Mouse (Mus musculus) retina, postnatal 1 day (tissue): ENCODE measurements around the gene Grap2.
A peak's percentile ranks its signal among the peaks of the same experiment; 100 is the strongest.

Source experiments
- DNase-seq: peaks from one replicate; pipeline ENCODE4 v3.0.0-alpha.2; 2012

Grap2 gene

DNA sequence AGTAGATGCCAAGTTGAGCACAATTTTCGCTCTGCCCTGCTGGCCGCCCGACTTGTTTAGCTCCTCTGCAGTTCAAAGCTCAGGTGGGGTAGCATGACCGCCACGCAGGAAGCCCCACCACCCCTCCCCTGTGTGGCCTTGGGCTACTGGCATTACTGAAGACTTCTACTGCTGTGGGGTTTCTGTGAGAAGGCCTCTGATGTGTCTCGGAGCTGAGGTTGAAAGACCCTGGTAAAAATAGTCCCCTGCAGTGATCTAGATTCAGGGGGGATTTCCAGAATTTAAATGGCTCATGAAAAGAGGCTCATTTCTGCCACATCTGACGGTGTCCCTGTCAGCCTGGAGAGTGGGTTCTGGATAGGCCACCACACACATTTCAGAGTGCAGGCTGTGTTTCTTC is 30.1 kb downstream of the Grap2 start:
- no peak for DNase-seq

DNA sequence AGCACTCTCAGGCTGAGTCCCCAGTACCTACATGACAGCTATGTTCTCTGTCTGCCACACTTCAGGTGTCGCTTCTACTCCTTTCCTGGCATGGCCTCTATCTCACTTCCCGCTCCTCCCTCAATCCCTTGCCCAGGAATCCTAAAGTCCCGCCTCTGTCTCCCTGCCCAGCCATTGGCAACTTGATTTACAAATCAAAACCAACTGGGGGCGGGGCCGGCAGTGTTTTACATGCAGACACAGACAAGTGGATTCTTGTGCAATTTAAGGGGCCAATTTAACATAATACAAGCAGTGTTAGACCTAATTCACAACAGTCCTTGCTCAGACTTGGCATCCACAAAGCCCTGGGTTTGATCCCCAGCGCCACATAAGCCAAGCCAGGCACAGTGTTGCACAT is 31.6 kb downstream of the Grap2 start:
- DNase-seq = no peak

DNA sequence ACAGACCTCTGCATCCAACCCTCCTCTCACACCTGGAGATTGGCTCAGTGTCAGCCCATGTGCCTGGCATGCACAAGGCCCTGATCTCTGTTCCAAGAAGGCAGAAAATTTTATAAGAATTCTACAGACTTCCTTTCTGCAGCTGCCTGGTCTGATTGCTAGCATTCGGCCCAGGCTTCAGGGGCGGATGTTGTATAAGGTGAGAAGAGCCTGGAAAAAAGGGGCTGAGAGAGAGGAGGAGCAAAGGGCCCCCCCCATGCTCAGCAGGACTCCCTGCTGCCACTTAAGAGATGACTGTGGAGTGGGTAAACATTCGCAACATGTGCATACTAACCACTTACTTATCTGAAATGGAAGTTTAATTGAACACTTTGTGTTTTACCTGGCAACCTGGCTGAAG is 35.6 kb downstream of the Grap2 start:
- DNase-seq = no peak

DNA sequence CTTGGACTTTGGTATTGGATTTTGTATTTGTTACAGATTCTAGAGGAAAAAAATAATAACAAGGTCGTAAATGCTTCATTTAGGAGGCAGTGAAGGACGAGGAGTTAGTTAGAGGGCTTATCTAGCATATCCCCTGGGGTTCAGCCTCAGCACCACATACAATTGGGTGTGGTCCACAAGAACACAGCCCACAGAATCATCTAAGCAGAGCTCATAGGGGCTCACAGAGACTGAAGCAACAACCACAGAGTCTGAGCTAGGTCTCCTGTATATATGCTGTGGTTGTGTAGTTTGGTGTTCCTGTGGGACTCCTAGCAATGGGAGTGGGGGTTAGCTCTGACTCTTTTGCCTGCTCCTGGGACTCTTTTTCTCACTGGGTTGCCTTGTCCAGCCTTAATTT is 37.9 kb downstream of the Grap2 start:
- no peak for DNase-seq

DNA sequence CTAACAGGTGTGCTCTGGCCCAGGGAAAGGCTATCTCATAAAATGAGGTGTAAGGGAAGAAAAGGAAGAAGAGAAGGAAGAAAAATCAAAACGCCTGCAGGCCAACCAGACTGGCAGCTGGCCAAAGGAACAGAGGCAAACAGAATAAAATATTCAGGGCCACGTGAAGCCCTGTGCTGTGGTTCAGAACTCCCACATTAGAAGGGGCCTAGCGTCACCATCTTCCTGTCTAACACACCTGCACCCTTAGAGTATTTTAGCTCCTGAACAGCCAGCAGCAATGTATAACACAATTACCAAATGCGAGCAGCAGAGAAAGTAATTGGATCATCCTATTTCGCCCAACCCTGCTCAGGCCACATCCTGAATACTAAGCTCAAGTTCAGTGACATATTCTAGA is 39.1 kb downstream of the Grap2 start:
- DNase-seq = no peak

DNA sequence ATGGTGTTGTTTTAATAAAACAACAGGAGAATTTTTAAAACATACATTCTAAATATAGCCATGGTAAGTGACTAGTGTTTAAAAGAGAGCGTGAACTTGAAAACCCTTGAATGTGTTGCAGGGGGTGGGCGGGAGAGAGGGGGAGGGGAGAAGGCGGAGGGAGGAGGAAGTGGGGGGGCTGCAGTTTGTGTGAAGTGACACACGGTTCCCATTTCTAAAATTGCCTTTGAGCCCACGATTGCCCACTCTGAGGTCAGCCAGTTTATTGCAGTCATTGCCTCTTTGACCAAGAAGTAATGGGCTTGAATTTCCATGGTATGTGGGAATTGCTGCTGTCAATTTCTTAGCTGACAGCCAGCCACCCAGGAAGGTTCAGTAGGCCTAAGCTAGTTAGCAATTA is 41.5 kb downstream of the Grap2 start:
- DNase-seq = no peak

DNA sequence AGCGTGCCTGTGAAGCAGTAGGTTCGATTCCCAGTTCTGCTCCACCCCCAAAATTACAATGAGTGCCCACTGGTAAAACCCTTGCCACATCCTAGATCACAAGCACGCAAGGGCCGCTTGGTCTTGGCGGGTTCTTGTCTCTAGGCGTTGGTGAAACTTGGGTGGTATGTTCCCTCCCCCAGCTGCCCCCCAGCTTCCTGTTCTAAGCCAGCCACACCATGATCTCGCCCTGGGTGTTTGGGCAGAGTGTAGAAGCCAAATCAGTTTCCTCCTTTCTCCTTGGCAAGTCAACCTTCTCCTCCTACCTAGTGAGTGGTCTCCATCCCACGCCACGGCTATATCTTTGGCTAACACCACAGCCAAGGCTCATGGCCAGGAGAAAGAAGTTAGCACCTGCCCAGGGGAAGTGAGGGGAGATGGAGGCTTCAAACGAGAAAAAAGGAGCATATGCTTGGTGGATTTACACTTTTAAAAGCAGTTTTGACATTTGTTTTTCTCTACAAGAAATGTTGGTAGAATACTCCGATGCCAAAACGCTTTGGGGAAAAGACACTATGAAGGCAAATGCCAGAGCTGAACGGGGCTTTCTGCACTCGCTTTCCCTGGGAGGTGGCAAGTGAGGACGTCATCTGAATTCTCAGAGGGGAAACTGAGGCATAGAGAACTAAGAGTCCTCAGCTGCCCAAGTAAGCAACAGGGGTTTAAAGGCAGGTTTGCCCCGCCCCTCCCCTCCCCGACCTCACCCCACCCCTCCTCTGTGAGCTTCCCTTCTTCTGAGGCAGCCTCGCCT is 42.3 kb downstream of the Grap2 start:
- DNase-seq = no peak

DNA sequence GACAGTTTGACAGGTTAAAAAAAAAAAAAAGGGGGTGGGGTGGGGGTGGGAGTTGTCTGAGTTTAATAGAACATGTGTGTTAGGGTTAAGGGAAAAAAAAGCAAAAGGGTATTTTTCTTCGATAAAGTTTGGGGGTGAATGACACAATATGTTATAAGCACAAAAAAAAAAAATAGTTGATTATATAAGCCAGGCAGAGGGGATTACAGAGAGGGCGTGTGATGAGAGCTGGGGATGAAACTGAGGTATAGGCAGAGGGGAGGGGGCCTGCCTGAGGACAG is 42.8 kb downstream of the Grap2 start:
- DNase-seq = no peak

DNA sequence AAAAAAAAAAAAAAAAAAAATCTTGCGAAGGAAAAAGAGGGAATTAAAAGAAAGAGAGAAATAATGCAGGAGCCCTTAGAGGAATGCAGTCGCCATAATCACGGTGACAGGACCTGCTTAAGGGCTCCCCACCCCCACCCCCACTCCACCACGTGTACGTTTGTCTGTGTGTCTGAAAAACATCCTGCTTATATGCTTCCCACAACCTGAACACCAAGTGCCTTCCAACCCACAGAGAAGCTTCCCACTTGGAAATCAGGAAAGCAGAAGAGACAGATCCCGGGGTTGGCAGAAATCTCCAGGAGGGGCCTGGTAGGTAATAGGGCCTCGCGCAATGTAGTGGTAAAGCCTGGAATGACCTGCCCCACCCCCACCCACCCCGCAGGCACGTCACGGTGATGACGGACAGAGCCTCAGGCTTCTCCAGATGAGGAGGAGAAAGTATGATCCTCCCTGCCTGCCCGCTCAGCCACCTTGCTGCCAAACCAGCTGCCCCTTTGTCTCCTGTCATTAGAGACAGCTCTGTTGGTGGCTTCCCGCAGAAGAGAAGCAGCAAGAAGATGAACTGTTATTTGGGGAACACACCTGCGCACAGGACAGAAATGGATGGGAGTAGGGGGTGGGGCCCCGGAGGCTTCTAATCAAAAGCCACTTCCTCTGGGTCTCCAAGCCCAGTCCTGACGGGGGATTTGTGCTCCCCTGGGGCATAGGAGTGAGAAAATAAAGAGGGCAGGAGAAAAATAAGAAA is 43.4 kb downstream of the Grap2 start:
- DNase-seq = no peak

DNA sequence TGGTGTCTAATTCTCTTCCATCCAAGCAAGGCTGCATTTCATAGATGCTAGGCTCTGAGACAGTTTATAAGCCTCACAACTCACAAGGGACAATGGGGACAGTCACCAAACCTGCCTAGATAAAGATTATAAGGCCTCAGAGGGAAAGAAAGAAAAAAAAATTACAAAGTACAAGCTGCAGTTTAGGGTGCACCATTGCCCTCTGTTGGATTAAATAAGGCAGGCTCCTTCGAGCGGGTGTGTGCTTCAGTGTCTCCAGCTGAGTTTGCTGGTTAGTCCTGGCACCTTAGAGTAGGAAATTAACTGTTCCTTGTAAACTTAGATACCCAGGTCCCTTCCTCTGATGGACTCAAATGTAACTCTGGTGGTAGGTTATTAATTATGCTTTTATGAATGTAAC is 45.4 kb downstream of the Grap2 start:
- no peak for DNase-seq

DNA sequence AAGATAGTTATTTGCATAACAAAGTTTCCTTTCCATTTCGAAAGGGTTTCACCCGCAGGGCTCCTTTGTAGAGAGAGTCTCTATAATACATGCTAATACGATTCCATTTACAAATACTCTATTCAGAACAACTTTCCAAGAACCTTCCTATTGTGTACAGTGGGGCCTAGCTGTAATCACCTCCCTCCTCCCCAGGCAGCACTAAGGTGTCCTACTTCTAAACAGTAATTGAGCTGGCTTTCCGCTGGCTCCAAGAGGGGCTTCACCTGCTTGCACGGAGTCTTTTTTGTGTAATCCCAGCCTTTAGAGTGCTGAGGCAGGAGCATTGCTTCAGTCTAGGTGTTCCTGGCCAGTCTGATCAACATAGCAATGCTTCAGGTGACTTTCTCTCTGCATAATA is 46.8 kb downstream of the Grap2 start:
- no peak for DNase-seq

DNA sequence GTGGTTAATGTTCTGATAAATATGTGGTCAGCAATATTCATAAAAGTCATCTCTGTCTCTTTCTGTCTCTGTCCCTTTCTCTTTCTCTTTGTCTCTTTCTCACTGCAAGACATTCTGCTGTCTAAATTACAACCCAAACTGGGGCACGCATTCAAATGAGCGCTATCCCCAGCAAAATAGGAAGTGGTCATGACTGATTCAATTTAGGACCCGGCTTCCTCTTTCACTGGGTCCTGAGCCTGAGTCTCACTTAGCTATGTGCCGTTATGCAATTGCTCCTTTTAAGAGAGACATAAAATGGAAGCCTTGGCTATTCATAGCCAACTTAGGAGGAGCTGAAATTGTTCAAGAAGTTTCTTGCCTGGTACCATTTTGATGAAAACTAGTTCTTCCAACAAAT is 47.4 kb downstream of the Grap2 start:
- no peak for DNase-seq

DNA sequence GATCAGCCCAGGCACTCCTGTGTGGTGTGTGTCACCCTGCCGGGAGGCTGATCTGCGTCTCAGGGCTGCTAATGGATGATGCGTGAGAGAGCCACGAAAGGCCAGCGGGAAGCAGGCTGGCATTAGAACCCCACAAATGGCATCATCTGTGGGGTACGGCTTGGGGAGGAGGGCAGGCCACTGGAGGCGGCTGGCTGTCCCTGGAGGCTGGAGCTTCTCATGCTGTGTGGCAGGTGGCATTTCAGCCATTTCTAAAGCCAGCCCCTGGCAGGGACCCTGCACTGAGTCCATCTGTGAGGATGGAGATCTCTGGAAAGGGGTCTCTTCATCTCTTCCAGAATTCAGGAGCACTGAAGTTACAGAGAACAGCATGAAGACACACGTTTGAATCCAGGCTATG is 48.0 kb downstream of the Grap2 start:
- no peak for DNase-seq

DNA sequence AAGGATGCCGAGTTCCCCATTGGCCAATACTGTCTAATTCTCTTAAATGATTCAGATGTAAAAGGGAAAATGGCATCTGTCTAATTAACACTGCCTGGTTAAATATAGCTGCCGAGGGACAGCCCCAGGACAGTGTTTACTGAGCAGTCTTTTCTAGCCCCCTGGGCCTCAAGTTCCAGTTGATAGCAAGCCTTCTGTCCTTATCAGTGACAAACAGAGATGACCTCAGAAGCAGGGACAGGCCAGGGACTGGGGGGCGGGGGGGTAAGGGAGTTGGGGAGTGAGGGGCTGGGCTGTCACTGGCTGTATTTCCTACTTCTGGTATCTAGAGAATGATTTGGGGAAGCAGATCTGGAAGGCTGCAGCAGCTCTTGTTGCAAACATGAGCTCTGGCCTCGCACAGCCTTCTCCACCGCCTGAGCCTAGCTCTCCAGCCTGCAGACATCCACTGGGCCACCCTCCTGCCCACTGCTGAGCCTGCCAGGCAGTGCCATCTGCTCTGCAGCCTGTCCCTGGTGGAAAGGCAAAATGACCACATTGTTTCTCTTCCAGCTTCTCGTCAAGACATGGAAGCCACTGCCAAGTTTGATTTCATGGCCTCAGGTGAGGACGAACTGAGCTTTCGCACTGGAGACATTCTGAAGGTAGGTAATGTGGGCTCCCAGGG is 50.9 kb downstream of the Grap2 start:
- DNase-seq = no peak

DNA sequence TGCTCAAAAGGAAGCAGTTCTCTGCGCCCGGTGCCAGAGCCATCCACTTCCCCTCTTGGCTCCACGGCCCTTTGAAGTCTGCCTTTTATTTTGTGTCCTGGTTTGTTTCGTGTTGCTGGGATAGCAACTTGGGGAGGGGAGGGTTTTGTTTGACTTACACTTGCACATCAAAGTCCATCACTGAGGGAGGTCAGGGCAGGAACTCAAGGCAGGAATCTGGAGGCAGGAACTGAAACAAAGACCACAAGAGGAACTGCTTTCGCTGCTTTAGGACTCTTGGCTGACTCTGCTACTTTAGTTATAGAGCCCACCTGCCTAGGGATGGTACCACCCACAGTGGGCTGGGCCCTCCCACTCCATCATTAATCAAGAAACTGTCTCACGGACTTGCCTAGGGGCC is 54.1 kb downstream of the Grap2 start:
- no peak for DNase-seq

DNA sequence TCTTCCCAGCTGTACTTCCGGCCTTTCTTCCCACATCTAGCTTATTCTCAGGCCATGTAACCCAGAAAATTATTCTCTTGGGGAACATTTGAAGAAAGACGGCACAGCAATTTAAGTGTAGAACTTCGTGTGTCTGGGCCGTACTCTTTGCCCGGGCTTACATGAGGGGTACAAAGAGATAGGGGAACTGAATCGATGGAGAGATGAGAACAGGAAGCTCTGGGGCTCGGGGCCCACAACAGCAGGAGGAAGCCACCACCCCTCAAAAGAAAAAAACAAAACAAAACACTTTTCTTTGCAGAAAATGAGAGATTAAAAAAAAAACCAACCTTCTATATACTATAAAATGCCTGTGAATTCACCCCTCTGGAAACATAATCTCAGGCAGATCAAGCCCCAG is 57.8 kb downstream of the Grap2 start:
- DNase-seq = no peak

DNA sequence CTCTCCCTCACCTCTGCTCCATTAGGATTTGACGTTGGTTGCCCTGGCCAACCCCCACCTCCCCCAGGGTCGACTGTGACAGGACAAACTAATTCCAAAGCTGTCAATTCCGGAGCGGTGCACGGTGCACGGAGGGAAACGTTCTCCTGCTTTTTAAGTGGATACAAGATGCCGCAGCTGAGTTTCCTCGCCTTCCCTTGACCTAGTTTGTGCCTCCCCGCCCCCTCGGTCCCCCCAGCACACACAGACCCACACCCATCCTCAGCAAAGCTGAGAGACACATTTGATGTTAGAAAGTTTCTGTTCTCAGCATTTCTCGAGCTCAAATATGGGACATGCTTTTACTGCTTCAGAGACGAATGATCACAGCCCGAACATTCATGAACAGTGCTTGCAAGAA is 58.3 kb downstream of the Grap2 start:
- peak; percentile 56 for DNase-seq

DNA sequence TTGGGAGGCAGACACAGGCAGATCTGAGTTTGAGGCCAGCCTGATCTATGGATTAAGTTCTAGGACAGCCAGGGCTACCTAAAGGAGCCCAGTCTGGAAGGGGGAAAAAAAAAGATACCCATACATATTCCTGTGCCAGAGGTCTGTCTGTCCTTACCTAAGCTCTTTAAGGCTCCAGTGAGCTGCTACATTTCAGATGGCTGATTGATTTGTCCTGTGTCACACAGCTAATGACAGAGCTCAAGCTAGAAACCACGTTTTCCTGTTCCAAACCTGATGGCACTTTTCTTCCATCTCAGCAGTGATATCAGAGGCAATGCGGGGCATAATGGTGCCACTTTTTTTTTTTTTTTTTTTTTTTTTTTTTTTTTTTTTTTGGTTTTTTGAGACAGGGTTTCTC is 58.9 kb downstream of the Grap2 start:
- DNase-seq = no peak

DNA sequence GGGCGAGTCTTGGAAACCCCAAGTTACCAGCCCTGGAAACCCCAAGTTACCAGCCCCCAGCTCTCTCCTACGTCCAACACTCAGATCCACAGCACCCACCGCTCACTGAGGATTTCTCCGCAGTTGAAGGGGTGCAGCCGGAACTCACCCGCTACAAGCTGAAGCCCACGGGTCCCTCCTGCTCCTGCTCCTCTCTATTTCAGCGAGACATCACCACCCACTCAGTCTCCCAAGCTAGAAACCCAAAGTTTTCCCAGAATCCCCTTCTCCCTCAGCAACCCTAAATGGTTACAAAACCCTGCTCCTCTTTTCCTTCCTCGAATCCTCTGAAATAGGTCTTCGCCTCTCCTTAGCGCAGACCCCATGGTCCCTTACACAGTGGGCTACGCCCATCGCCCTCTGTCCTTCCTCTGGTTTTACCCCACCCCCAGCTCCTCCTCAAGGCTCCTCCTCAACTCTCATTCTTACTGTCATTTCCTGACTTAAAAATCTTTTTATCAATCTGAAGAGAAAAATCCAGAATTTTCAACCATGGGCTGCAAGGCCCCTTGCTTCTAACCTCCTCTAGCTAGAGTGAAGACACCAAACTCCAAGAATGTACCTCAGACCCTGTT is 60.0 kb downstream of the Grap2 start:
- DNase-seq = no peak

DNA sequence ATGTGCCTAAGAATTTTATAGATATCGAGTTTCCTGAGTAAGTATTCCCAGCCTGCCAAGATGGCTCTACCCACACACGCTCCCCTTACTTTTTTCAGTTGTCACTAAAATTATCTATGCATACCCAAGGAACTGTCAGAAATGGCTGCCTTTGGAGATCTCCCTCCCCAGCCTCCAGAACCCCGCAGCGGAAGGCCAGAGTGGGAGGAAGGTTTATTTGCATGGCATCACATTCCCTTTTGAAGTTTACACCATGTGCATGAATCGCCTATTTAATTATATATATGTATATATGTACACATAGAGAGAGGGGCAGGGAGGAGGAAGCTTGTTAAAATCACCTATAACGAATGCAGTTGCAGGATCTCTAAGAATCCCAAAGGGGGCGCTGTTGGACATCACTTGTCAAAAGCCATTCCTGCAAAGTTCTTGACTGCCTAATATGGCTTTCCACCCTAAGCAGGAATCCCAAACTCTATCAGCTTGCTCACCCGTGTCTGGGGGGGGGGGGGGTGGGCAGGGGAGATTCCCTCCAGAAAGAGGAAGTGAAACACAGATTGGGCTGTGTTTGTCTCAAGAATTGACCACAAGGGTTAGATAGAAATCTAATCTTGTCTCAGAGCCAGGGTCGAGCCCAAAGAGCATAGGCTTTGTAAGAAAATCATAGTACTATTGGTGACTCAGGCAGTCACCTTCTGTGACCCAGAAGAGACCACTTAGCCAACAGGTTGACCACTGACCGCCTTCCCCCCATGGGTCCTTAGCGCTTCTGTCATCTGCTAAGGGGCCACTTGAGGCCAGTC is 62.2 kb downstream of the Grap2 start:
- peak; percentile 80 for DNase-seq

DNA sequence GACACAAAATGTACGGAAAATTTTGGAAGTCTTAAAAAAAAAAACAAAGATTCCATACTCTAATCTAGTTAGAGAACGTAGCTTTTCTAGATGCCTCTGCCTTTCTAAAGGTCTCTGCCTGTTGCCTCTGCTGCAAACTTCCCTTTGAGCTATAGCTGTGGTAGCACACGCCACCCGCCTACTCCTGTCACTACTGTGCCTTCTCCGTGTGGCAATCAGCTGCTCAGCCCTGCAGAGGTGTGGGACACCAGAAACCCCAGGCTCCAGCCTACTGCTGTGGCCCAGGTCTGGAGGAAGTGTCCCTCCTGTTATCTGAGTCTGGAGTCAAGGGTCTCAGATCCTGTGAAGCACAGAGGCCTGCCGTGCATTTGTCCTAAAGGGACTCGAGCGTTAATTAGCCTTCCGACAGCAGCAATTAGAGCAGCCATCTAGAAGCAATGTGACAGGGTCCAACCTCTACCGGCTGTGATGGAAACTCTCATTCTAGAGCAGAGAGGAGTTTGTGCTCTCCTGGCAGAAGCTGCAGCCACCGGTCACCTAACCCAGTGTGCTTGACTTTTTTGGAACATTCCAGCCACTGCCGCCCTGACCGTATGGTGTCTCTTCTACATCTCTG is 64.5 kb downstream of the Grap2 start:
- DNase-seq = peak; percentile 72

DNA sequence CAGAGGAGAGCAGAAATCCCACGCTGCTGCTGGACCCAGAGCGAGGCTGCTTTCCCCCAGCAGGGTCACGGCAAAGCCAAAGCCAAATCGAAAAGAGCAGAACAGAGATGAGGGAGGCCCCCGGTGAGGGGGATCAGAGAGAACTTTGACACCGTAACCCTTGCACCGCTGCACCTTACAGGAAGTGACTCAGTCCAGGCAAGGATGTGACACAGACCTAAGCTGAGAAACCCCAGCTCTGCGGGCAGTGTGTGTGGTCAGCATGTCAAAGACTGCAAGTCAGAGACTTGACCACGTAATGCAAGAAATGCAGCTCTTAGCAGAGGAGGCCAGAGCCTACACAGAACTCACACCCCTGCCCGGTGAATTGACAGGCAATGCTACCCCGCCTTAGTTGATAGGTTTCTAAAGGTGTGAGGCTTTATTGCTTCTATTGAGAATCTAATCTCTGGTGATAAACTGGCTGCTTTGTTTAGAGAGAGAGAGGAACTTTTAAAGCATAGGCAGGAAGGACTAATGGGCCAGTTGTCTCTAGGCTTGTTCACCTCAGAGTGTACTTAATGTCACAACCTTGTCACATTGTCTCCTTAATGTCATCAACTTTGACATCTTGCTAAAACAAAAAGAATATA is 66.8 kb downstream of the Grap2 start:
- no peak for DNase-seq
